Comparison of ENCODE assay signal across 8 mouse cellular contexts in the genomic region with DNA sequence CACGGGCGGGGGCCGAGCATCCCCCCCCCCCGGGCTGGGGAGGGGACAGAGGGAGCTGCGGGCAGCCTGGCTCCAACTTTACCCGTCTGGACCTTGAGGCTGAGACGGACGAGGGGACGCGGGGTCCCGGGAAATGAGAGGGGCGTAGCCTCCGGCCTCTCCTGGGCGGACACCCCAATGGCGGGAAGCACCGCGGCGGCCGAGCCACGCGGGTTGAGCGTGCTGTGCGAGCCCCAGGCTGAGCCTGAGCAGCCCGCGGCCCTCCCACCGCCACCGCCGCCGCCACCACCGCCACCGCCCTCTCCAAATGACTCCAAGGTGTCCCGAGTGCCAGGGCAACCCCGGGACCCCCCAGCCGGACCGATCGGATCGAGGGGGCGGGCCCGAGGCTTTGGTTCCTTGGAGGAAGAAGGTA. TPM values are rescaled to one million over a fixed set of nuclear protein-coding genes. Genes with fewer than 3 reads are reported as not detected.
A peak's percentile ranks its signal among the peaks of the same experiment; 100 is the strongest.
DNase-seq lines count a peak whose midpoint lies in the region; ATAC-seq and TF ChIP-seq lines count a peak whose summit lies in the region.

No protein-coding gene starts in this region.

- H3K36me3 ChIP-seq in lung, embryonic 14.5 days (ENCODE audit: insufficient read depth), result peaks cover under 1% of the 10 kb centered on the region
- H3K36me3 ChIP-seq in forebrain, embryonic 16.5 days (ENCODE audit: control insufficient read depth, insufficient read depth), result no peaks in the 10 kb centered on the region
- H3K36me3 ChIP-seq in liver, embryonic 13.5 days, result peaks cover 9% of the 10 kb centered on the region
- H3K36me3 ChIP-seq in stomach, embryonic 15.5 days, result no peaks in the 10 kb centered on the region

- H3K4me3 ChIP-seq in lung, embryonic 14.5 days (ENCODE audit: low read depth, low read length), result peak overlapping the region; percentile 97
- H3K4me3 ChIP-seq in bone marrow macrophage, adult 2 months (ENCODE audit: insufficient read depth, low read length), result peak overlapping the region; percentile 65
- peak overlapping the region; percentile 97 for H3K4me3 ChIP-seq in forebrain, embryonic 16.5 days (replicated peaks; ENCODE audit: low read length)
- H3K4me3 ChIP-seq in liver, embryonic 13.5 days (replicated peaks), result peak overlapping the region; percentile 84
- peak overlapping the region; percentile 99 for H3K4me3 ChIP-seq in stomach, embryonic 15.5 days (replicated peaks)

- DNase-seq in lung, embryonic 14.5 days, result peak; percentile 54
- DNase-seq in lung, postnatal 4 days, result no peak
- DNase-seq in liver, embryonic 13.5 days, result peak; percentile 59
- DNase-seq in left cerebral cortex, postnatal 25 days (ENCODE audit: low spot score in 2 of 2), result no peak
- no peak for DNase-seq in adrenal gland, adult 8-10 months

- TF ChIP-seq CTCF in lung, embryonic 14.5 days (IDR thresholded peaks at IDR 0.05; ENCODE audit: low read depth), result no peak
- TF ChIP-seq CTCF in bone marrow macrophage, adult 2 months (IDR thresholded peaks at IDR 0.05; ENCODE audit: low read depth, low read length), result no peak

- peak overlapping the region; percentile 86 for H3K4me2 ChIP-seq in lung, embryonic 14.5 days
- peak overlapping the region; percentile 85 for H3K4me2 ChIP-seq in forebrain, embryonic 16.5 days (ENCODE audit: low read length)
- H3K4me2 ChIP-seq in liver, embryonic 13.5 days, result peak overlapping the region; percentile 73
- H3K4me2 ChIP-seq in stomach, embryonic 15.5 days, result peak overlapping the region; percentile 81

- intact Hi-C loops in left cerebral cortex, postnatal 25 days (cut with DNase I), result no loop called here

- peaks cover 4% of the 10 kb centered on the region for H3K4me1 ChIP-seq in lung, embryonic 14.5 days (ENCODE audit: insufficient read depth)
- H3K4me1 ChIP-seq in bone marrow macrophage, adult 2 months (ENCODE audit: control insufficient read depth, insufficient read depth, low read length), result peaks cover 11% of the 10 kb centered on the region
- peaks cover 23% of the 10 kb centered on the region for H3K4me1 ChIP-seq in forebrain, embryonic 16.5 days (replicated peaks; ENCODE audit: control insufficient read depth, insufficient read depth, low read length)
- peaks cover 32% of the 10 kb centered on the region for H3K4me1 ChIP-seq in liver, embryonic 13.5 days (replicated peaks)
- H3K4me1 ChIP-seq in stomach, embryonic 15.5 days, result no peaks in the 10 kb centered on the region

- no peaks in the 10 kb centered on the region for H3K9me3 ChIP-seq in lung, embryonic 14.5 days (ENCODE audit: low read depth, low read length)
- no peaks in the 10 kb centered on the region for H3K9me3 ChIP-seq in forebrain, embryonic 16.5 days (ENCODE audit: control insufficient read depth, low read length)
- no peaks in the 10 kb centered on the region for H3K9me3 ChIP-seq in liver, embryonic 13.5 days (replicated peaks)
- H3K9me3 ChIP-seq in stomach, embryonic 15.5 days, result no peaks in the 10 kb centered on the region

- TF ChIP-seq POLR2A in bone marrow macrophage, adult 2 months (IDR thresholded peaks at IDR 0.05; ENCODE audit: borderline replicate concordance, low read depth, low read length), result no peak

- H3K27ac ChIP-seq in lung, embryonic 14.5 days (ENCODE audit: low read depth), result peak overlapping the region; percentile 90
- peak overlapping the region; percentile 55 for H3K27ac ChIP-seq in bone marrow macrophage, adult 2 months (ENCODE audit: insufficient read depth, low read depth, low read length)
- H3K27ac ChIP-seq in forebrain, embryonic 16.5 days (ENCODE audit: low read length), result peak overlapping the region; percentile 89
- H3K27ac ChIP-seq in liver, embryonic 13.5 days, result peak overlapping the region; percentile 93
- H3K27ac ChIP-seq in stomach, embryonic 15.5 days, result peak overlapping the region; percentile 85

- peak overlapping the region; percentile 96 for H3K9ac ChIP-seq in lung, embryonic 14.5 days
- H3K9ac ChIP-seq in forebrain, embryonic 16.5 days (replicated peaks; ENCODE audit: low read depth, low read length), result peak overlapping the region; percentile 93
- peak overlapping the region; percentile 95 for H3K9ac ChIP-seq in liver, embryonic 13.5 days
- H3K9ac ChIP-seq in stomach, embryonic 15.5 days, result peak overlapping the region; percentile 89

- H3K27me3 ChIP-seq in lung, embryonic 14.5 days (ENCODE audit: insufficient read depth, low read length), result no peaks in the 10 kb centered on the region
- H3K27me3 ChIP-seq in forebrain, embryonic 16.5 days (replicated peaks; ENCODE audit: control insufficient read depth, insufficient read depth, low read length), result no peaks in the 10 kb centered on the region
- no peaks in the 10 kb centered on the region for H3K27me3 ChIP-seq in liver, embryonic 13.5 days
- H3K27me3 ChIP-seq in stomach, embryonic 15.5 days (replicated peaks), result no peaks in the 10 kb centered on the region

- WGBS in lung, embryonic 14.5 days, result under 1% methylated on average over 39 of the region's 39 CpGs
- WGBS in forebrain, embryonic 16.5 days, result 0% methylated on average over 35 of the region's 39 CpGs
- WGBS in liver, embryonic 13.5 days (ENCODE audit: insufficient replicate concordance), result 0% methylated on average over 32 of the region's 39 CpGs
- under 1% methylated on average over 39 of the region's 39 CpGs for WGBS in stomach, embryonic 15.5 days

- ATAC-seq in lung, embryonic 14.5 days (ENCODE audit: insufficient read depth), result peak; percentile 75
- peak; percentile 60 for ATAC-seq in forebrain, embryonic 16.5 days
- ATAC-seq in liver, embryonic 13.5 days (ENCODE audit: low read depth), result peak; percentile 78
- peak; percentile 76 for ATAC-seq in stomach, embryonic 15.5 days (ENCODE audit: insufficient read depth, low FRiP score, low read depth)

RNA-seq across cellular contexts. Expression of gene Nup54, which starts 0.4 kb away (rescaled TPM):
- polyA plus RNA-seq in lung, embryonic 14.5 days (2014; fragmentation: Nextera tagmentation; extraction: Ambion mirVana), result 57.8 and 61.9 TPM in 2 replicates
- 18.9 and 20.4 TPM in 2 replicates for polyA plus RNA-seq in bone marrow macrophage, adult 2 months (2012; ENCODE audit: insufficient read depth, insufficient read length, missing spikeins)
- 63.4 and 65.6 TPM in 2 replicates for polyA plus RNA-seq in forebrain, embryonic 16.5 days (2015; fragmentation: Nextera tagmentation; extraction: Ambion mirVana)
- 39.6 and 45.0 TPM in 2 replicates for polyA plus RNA-seq in liver, embryonic 13.5 days (2015; fragmentation: Nextera tagmentation; extraction: Ambion mirVana)
- polyA plus RNA-seq in stomach, embryonic 15.5 days (2015; fragmentation: Nextera tagmentation; extraction: Ambion mirVana), result 42.8 and 43.5 TPM in 2 replicates
- 10 to 100 TPM; 26.4 to 28.7 TPM for total RNA-seq in left cerebral cortex, postnatal 25 days (2021)
- 10 to 100 TPM; 23.5 to 36.6 (median 26.6) TPM for total RNA-seq in adrenal gland, adult 8-10 months (2022)

Comparison
In these comparisons a context has a peak if more than half of its experiments do, and no peak if none do; other contexts are left out.
1. DNase-seq: peak in lung, embryonic 14.5 days (single experiment) and liver, embryonic 13.5 days (single experiment); none in lung, postnatal 4 days (0 of 2), left cerebral cortex, postnatal 25 days (0 of 2) and adrenal gland, adult 8-10 months (single experiment).
2. Peak in every context shown above with its lines, with median percentiles within 50 percentile points of each other: ATAC-seq, H3K27ac ChIP-seq, H3K4me2 ChIP-seq, H3K4me3 ChIP-seq and H3K9ac ChIP-seq.